Mouse (Mus musculus): ENCODE measurements around the gene Ppara.

- TF ChIP-seq CTCF (IDR thresholded peaks at IDR 0.05; ENCODE audit: control insufficient read depth, insufficient read depth, low read length) (no peak), POLR2A (IDR thresholded peaks at IDR 0.05; ENCODE audit: borderline replicate concordance, control insufficient read depth, low read depth, low read length) (no peak)
Observed at GRCm38 (mm10) chr15:85754033-85754650, 19.4 kb downstream of the Ppara start.

Data from bone marrow, adult 2 months (tissue).